Mouse (Mus musculus): ENCODE measurements around the gene Strap.

The Strap gene

GRCm38 (mm10) chr6:137775159-137775558 is 40.3 kb downstream of the Strap start:
- no peak for DNase-seq (ENCODE audit: low spot score in 2 of 2)

GRCm38 (mm10) chr6:137776981-137777380 is 42.1 kb downstream of the Strap start:
- DNase-seq (ENCODE audit: low spot score in 2 of 2), result no peak

- DNase-seq (ENCODE audit: low spot score in 2 of 2), result no peak
Observed at GRCm38 (mm10) chr6:137783899-137784637, 49.2 kb downstream of the Strap start.

- DNase-seq (ENCODE audit: low spot score in 2 of 2), result no peak
Observed at GRCm38 (mm10) chr6:137788976-137789590, 54.2 kb downstream of the Strap start.

GRCm38 (mm10) chr6:137789658-137790057 is 54.8 kb downstream of the Strap start:
- DNase-seq (ENCODE audit: low spot score in 2 of 2), result no peak

GRCm38 (mm10) chr6:137795494-137795893 is 60.6 kb downstream of the Strap start:
- DNase-seq (ENCODE audit: low spot score in 2 of 2), result no peak

- peak in 1 of 2 experiments; percentile 8 for DNase-seq (ENCODE audit: low spot score in 2 of 2)
Observed at GRCm38 (mm10) chr6:137796596-137797567, 62.0 kb downstream of the Strap start.

- no peak for DNase-seq (ENCODE audit: low spot score in 2 of 2)
Observed at GRCm38 (mm10) chr6:137799253-137799652, 64.4 kb downstream of the Strap start.

Measured in right cerebral cortex, postnatal 36 days (tissue).